Mouse (Mus musculus): Measurements from ENCODE around the gene Tldc2.

Gene Tldc2

GRCm38 (mm10) chr2:157145173-157145572 is 58.3 kb downstream of the Tldc2 start:
- DNase-seq (ENCODE audit: low read depth in 2 of 2, low spot score in 2 of 2), result no peak
